Mouse (Mus musculus): ENCODE measurements around the gene Hspb6. TPM values are rescaled to one million over a fixed set of nuclear protein-coding genes. Genes with fewer than 3 reads are reported as not detected.

The Hspb6 gene
- polyA plus RNA-seq, 1 experiment = 6.4 TPM

DNA sequence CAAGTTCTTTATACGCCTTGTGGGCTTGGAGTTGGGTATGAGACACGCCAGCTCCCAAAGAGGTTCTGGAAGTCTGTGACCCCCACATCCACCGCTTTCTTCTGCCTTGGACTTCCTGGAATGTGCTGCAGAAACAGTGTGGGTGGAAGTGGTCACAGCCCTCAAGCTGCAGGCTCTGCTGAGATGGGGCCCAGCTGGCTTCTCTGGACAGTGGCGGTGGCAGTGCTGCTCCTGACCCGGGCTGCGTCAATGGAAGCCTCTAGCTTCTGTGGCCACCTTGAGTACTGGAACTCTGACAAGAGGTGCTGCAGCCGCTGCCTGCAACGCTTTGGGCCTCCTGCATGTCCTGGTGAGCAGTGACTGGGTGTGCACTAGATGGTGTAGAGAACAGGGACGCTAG is 14.1 kb downstream of the Hspb6 start:
- Histone ChIP-seq H3K36me3 (ENCODE audit: control insufficient read depth, insufficient read depth, low read length, poor library complexity, severe bottlenecking) (peaks cover 15% of the 10 kb centered on the region), H3K4me3 (ENCODE audit: low read depth, low read length) (no peak overlapping the region)
- no peak for TF ChIP-seq POLR2A (IDR thresholded peaks at IDR 0.05; ENCODE audit: insufficient read depth, low read length)

DNA sequence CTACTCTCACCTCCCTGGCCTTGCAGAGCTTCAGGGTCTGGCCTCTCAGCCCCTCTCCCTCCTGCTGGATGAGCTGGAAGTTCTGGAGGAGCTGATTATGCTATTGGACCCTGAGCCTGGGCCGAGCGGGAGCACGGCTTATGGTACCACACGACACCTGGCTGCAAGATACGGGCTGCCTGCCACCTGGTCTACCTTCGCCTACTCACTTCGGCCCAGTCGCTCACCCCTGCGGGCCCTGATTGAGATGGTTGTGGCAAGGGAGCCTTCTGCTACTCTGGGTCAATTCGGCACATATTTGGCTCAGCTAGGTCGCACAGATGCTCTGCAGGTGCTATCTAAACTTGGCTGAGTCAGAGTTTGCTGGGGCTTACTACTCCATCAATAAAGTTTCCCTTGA is 15.6 kb downstream of the Hspb6 start:
- TF ChIP-seq EP300 (IDR thresholded peaks at IDR 0.05; ENCODE audit: insufficient read depth, low read depth, low read length) = no peak
- TF ChIP-seq CTCF (IDR thresholded peaks at IDR 0.05; ENCODE audit: low read depth, low read length) = no peak
- no peak for TF ChIP-seq POLR2A (IDR thresholded peaks at IDR 0.05; ENCODE audit: insufficient read depth, low read length)
- no peak overlapping the region for H3K9ac ChIP-seq (ENCODE audit: low read depth, poor library complexity, severe bottlenecking)
- no peaks in the 10 kb centered on the region for H3K27me3 ChIP-seq (ENCODE audit: control insufficient read depth, insufficient read depth, low read length, poor library complexity, severe bottlenecking)
- no peak overlapping the region for H3K27ac ChIP-seq (ENCODE audit: insufficient read depth, low read length)
- H3K9me3 ChIP-seq (replicated peaks; ENCODE audit: control insufficient read depth, insufficient read depth, low read length, poor library complexity, severe bottlenecking) = no peaks in the 10 kb centered on the region
- no peaks in the 10 kb centered on the region for H3K4me1 ChIP-seq (ENCODE audit: control insufficient read depth, insufficient read depth, low read length)
- peaks cover 21% of the 10 kb centered on the region for H3K36me3 ChIP-seq (ENCODE audit: control insufficient read depth, insufficient read depth, low read length, poor library complexity, severe bottlenecking)
- no peak overlapping the region for H3K4me3 ChIP-seq (ENCODE audit: low read depth, low read length)

More for the DNA sequence above, 14.1 kb downstream of the Hspb6 start:
- H3K27me3 ChIP-seq (ENCODE audit: control insufficient read depth, insufficient read depth, low read length, poor library complexity, severe bottlenecking) = no peaks in the 10 kb centered on the region
- no peak overlapping the region for H3K27ac ChIP-seq (ENCODE audit: insufficient read depth, low read length)
- H3K9me3 ChIP-seq (replicated peaks; ENCODE audit: control insufficient read depth, insufficient read depth, low read length, poor library complexity, severe bottlenecking) = no peaks in the 10 kb centered on the region
- H3K4me1 ChIP-seq (ENCODE audit: control insufficient read depth, insufficient read depth, low read length) = no peaks in the 10 kb centered on the region
- no peak overlapping the region for H3K9ac ChIP-seq (ENCODE audit: low read depth, poor library complexity, severe bottlenecking)

GRCm38 (mm10) chr7:30572389-30572788 is 20.4 kb downstream of the Hspb6 start:
- H3K9me3 ChIP-seq (replicated peaks; ENCODE audit: control insufficient read depth, insufficient read depth, low read length, poor library complexity, severe bottlenecking) = no peaks in the 10 kb centered on the region
- H3K4me1 ChIP-seq (ENCODE audit: control insufficient read depth, insufficient read depth, low read length) = no peaks in the 10 kb centered on the region
- no peak overlapping the region for H3K9ac ChIP-seq (ENCODE audit: low read depth, poor library complexity, severe bottlenecking)
- H3K4me3 ChIP-seq (ENCODE audit: low read depth, low read length) = no peak overlapping the region
- no peak for TF ChIP-seq EP300 (IDR thresholded peaks at IDR 0.05; ENCODE audit: insufficient read depth, low read depth, low read length)
- peaks cover 69% of the 10 kb centered on the region for H3K36me3 ChIP-seq (ENCODE audit: control insufficient read depth, insufficient read depth, low read length, poor library complexity, severe bottlenecking)
- H3K27me3 ChIP-seq (ENCODE audit: control insufficient read depth, insufficient read depth, low read length, poor library complexity, severe bottlenecking) = no peaks in the 10 kb centered on the region
- no peak overlapping the region for H3K27ac ChIP-seq (ENCODE audit: insufficient read depth, low read length)

DNA sequence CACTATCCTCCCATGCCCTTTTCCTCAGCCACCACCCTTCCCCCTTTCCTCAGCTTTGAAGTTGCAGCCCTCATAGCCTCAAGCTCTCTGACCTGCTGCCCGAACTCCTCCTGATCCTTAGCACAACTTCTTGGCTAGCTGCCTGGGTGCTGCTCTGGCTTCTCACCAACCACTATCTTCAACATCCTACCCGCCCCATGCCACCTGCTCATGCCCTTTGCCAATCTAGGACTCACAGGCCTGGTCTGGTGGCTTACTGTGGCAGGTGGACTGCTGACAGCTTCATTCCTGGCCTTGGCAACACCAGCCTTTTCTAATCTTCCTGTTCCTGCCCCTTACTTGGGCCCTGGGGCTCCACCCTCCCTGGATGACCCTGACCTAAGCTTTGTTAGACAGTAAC is 21.0 kb downstream of the Hspb6 start:
- no peaks in the 10 kb centered on the region for H3K4me1 ChIP-seq (ENCODE audit: control insufficient read depth, insufficient read depth, low read length)
- no peak for TF ChIP-seq POLR2A (IDR thresholded peaks at IDR 0.05; ENCODE audit: insufficient read depth, low read length)
- TF ChIP-seq CTCF (IDR thresholded peaks at IDR 0.05; ENCODE audit: low read depth, low read length) = no peak
- no peak for TF ChIP-seq EP300 (IDR thresholded peaks at IDR 0.05; ENCODE audit: insufficient read depth, low read depth, low read length)
- H3K9me3 ChIP-seq (replicated peaks; ENCODE audit: control insufficient read depth, insufficient read depth, low read length, poor library complexity, severe bottlenecking) = no peaks in the 10 kb centered on the region
- no peaks in the 10 kb centered on the region for H3K27me3 ChIP-seq (ENCODE audit: control insufficient read depth, insufficient read depth, low read length, poor library complexity, severe bottlenecking)
- peaks cover 74% of the 10 kb centered on the region for H3K36me3 ChIP-seq (ENCODE audit: control insufficient read depth, insufficient read depth, low read length, poor library complexity, severe bottlenecking)
- H3K9ac ChIP-seq (ENCODE audit: low read depth, poor library complexity, severe bottlenecking) = no peak overlapping the region
- no peak overlapping the region for H3K4me3 ChIP-seq (ENCODE audit: low read depth, low read length)
- no peak overlapping the region for H3K27ac ChIP-seq (ENCODE audit: insufficient read depth, low read length)

DNA sequence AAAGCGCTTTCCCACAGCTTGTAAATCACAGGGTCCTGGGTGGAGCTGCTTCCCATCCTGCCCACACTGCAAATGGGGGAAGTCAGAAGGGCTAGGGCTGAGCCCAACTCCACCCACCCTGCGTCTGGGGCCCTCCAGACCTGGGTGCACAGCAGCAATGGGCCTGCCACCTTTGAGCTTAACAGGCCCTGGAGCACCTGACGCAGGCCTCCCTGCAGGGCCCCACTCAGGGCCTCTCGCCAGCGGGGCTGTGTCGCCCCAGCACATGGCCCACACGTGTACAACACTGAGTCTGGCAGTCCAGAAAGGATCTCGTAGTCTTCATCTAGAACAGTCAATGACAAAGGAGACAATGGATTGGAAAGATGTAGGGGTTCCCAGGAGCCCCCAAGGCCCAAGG is 28.0 kb downstream of the Hspb6 start:
- Histone ChIP-seq H3K36me3 (ENCODE audit: control insufficient read depth, insufficient read depth, low read length, poor library complexity, severe bottlenecking) (peaks cover 82% of the 10 kb centered on the region), H3K4me1 (ENCODE audit: control insufficient read depth, insufficient read depth, low read length) (no peaks in the 10 kb centered on the region), H3K9ac (ENCODE audit: low read depth, poor library complexity, severe bottlenecking) (no peak overlapping the region), H3K27me3 (ENCODE audit: control insufficient read depth, insufficient read depth, low read length, poor library complexity, severe bottlenecking) (no peaks in the 10 kb centered on the region), H3K4me3 (ENCODE audit: low read depth, low read length) (no peak overlapping the region), H3K27ac (ENCODE audit: insufficient read depth, low read length) (no peak overlapping the region), H3K9me3 (replicated peaks; ENCODE audit: control insufficient read depth, insufficient read depth, low read length, poor library complexity, severe bottlenecking) (no peaks in the 10 kb centered on the region)
- TF ChIP-seq POLR2A (IDR thresholded peaks at IDR 0.05; ENCODE audit: insufficient read depth, low read length) (no peak), EP300 (IDR thresholded peaks at IDR 0.05; ENCODE audit: insufficient read depth, low read depth, low read length) (no peak), CTCF (IDR thresholded peaks at IDR 0.05; ENCODE audit: low read depth, low read length) (no peak)

DNA sequence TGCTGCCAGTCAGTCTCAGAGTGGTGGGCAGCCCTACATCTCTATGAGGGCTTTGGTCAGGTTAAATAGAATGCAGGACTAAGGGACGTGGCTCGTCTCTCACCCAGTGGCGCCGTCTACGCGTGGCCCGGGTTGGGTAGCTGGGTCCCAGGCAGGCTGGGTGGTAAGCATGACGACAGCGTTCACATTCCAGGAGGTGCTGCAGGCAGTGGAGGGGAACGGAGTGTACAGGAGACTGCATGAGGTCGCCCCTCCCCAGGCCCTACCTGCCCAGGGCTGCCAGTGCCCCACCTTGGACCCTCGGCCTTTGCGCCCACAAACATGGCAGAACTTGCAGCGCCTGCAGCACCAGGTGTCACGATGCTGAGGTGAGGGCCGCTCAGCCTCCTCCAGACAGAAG is 29.6 kb downstream of the Hspb6 start:
- Histone ChIP-seq H3K27me3 (ENCODE audit: control insufficient read depth, insufficient read depth, low read length, poor library complexity, severe bottlenecking) (no peaks in the 10 kb centered on the region), H3K9me3 (replicated peaks; ENCODE audit: control insufficient read depth, insufficient read depth, low read length, poor library complexity, severe bottlenecking) (no peaks in the 10 kb centered on the region), H3K4me3 (ENCODE audit: low read depth, low read length) (no peak overlapping the region), H3K9ac (ENCODE audit: low read depth, poor library complexity, severe bottlenecking) (no peak overlapping the region), H3K36me3 (ENCODE audit: control insufficient read depth, insufficient read depth, low read length, poor library complexity, severe bottlenecking) (peaks cover 82% of the 10 kb centered on the region), H3K27ac (ENCODE audit: insufficient read depth, low read length) (no peak overlapping the region), H3K4me1 (ENCODE audit: control insufficient read depth, insufficient read depth, low read length) (no peaks in the 10 kb centered on the region)
- TF ChIP-seq EP300 (IDR thresholded peaks at IDR 0.05; ENCODE audit: insufficient read depth, low read depth, low read length) (no peak), POLR2A (IDR thresholded peaks at IDR 0.05; ENCODE audit: insufficient read depth, low read length) (no peak), CTCF (IDR thresholded peaks at IDR 0.05; ENCODE audit: low read depth, low read length) (no peak)
